Mouse (Mus musculus): Measurements from ENCODE around the gene Slc7a1. TPM values are rescaled to one million over a fixed set of nuclear protein-coding genes. Genes with fewer than 3 reads are reported as not detected.

Gene Slc7a1
- total RNA-seq (2012; rRNA removed) = 64.1 and 90.2 TPM in 2 replicates
- 100 to 1,000 TPM in 1 of 2 experiments, 10 to 100 TPM in 1; 80.9 to 133 TPM for polyA plus RNA-seq (2012; ENCODE audit: insufficient read depth in 1 of 2, insufficient read length in 2 of 2, low read depth in 1 of 2, low replicate concordance in 2 of 2, missing spikeins in 1 of 2)

GRCm38 (mm10) chr5:148399660-148400443, at the start of gene Slc7a1:
Gene Slc7a1 (minus strand): TSS chr5:148399904.
- peak; percentile 94 for DNase-seq (ENCODE audit: low read depth, low spot score)
- Histone ChIP-seq H3K4me1 (ENCODE audit: control insufficient read depth in 1 of 2, insufficient read depth in 2 of 2, low read length in 2 of 2) (peaks cover 8 to 15% of the 10 kb centered on the region in 2 experiments; a peak in 3 of 4 replicates), H3K9ac (ENCODE audit: control insufficient read depth, low read depth, low read length, poor library complexity, severe bottlenecking) (peak within 1 kb of the TSS; percentile 87), H3K79me2 (ENCODE audit: control insufficient read depth, insufficient read depth, low read length, poor library complexity) (peaks cover 46% of the 10 kb centered on the region), H3K27ac (ENCODE audit: control insufficient read depth, low read depth, low read length) (peak within 1 kb of the TSS; percentile 83), H3K36me3 (ENCODE audit: control insufficient read depth in 1 of 2, insufficient read depth in 2 of 2, low read length in 2 of 2) (peaks cover 7 to 24% of the 10 kb centered on the region in 2 experiments), H3K4me3 (ENCODE audit: control insufficient read depth in 1 of 2, insufficient read depth in 1 of 2, low read depth in 2 of 2, low read length in 2 of 2) (peak within 1 kb of the TSS; percentile 72 to 99), H3K9me3 (replicated peaks; ENCODE audit: insufficient read depth, low read length) (no peaks in the 10 kb centered on the region), H3K27me3 (ENCODE audit: control insufficient read depth in 1 of 2, insufficient read depth in 2 of 2, low read length in 2 of 2) (no peaks in the 10 kb centered on the region)
- no peak for TF ChIP-seq MYC (IDR thresholded peaks at IDR 0.05; ENCODE audit: low read depth, low read length)
- TF ChIP-seq MEF2A (IDR thresholded peaks at IDR 0.05; ENCODE audit: extremely low read depth, insufficient replicate concordance, low read depth, low read length, poor library complexity, severe bottlenecking) = no peak
- TF ChIP-seq HCFC1 (IDR thresholded peaks at IDR 0.05; ENCODE audit: low read depth, low read length) = peak; percentile 61; the same call in 1 of the 2 replicates
- peak; percentile 51 for TF ChIP-seq SIN3A (IDR thresholded peaks at IDR 0.05; ENCODE audit: low read length)
- TF ChIP-seq ZMIZ1 (IDR thresholded peaks at IDR 0.05; ENCODE audit: low read depth, low read length) = no peak
- TF ChIP-seq RAD21 (IDR thresholded peaks at IDR 0.05; ENCODE audit: low read depth, low read length) = no peak
- peak; percentile 84 for TF ChIP-seq MAX (IDR thresholded peaks at IDR 0.05; ENCODE audit: low read length)
- peak; percentile 81; the same call in 1 of the 2 replicates for TF ChIP-seq POLR2AphosphoS2 (IDR thresholded peaks at IDR 0.05; ENCODE audit: low read length)
- TF ChIP-seq CHD2 (IDR thresholded peaks at IDR 0.05; ENCODE audit: low read length) = no peak
- 0 out of 2 replicates have a peak, but pooled peaks have one; percentile 73 for TF ChIP-seq POLR2AphosphoS5 (IDR thresholded peaks at IDR 0.05; ENCODE audit: borderline replicate concordance, low read depth, low read length)
- TF ChIP-seq CHD1 (IDR thresholded peaks at IDR 0.05; ENCODE audit: low read depth, low read length) = peak; percentile 54; the same call in 1 of the 2 replicates
- no peak for TF ChIP-seq CTCF (IDR thresholded peaks at IDR 0.05 in 2 of 3, conservative IDR thresholded peaks at IDR 0.05 in 1 of 3; ENCODE audit: control insufficient read depth in 1 of 3, insufficient read depth in 1 of 3, low read depth in 2 of 3, low read length in 3 of 3, poor library complexity in 1 of 3, severe bottlenecking in 1 of 3)
- TF ChIP-seq KAT2A (conservative IDR thresholded peaks at IDR 0.05; ENCODE audit: low read depth, low read length) = no peak; the same call in 1 of the 2 replicates
- no peak for TF ChIP-seq BHLHE40 (IDR thresholded peaks at IDR 0.05; ENCODE audit: borderline replicate concordance, low read depth, low read length)
- TF ChIP-seq TCF12 (IDR thresholded peaks at IDR 0.05; ENCODE audit: low read depth, low read length) = 0 out of 2 replicates have a peak, but pooled peaks have one; percentile 53
- TF ChIP-seq EP300 (IDR thresholded peaks at IDR 0.05; ENCODE audit: low read depth in 1 of 2, low read length in 2 of 2) = no peak
- no peak for TF ChIP-seq MAFK (IDR thresholded peaks at IDR 0.05; ENCODE audit: borderline replicate concordance, low read depth, low read length)
- TF ChIP-seq TBP (IDR thresholded peaks at IDR 0.05; ENCODE audit: low read depth, low read length) = no peak; the same call in 1 of the 2 replicates
- no peak for TF ChIP-seq ZC3H11A (IDR thresholded peaks at IDR 0.05; ENCODE audit: low read depth, low read length)
- peak; percentile 90 for TF ChIP-seq NELFE (IDR thresholded peaks at IDR 0.05; ENCODE audit: low read depth, low read length)
- 0 out of 2 replicates have a peak, but pooled peaks have one; percentile 74 for TF ChIP-seq E2F4 (IDR thresholded peaks at IDR 0.05; ENCODE audit: borderline replicate concordance, low read depth, low read length)
- no peak for TF ChIP-seq SMC3 (IDR thresholded peaks at IDR 0.05; ENCODE audit: low read depth, low read length)
- no peak for TF ChIP-seq MYB (IDR thresholded peaks at IDR 0.05; ENCODE audit: low read depth, low read length)
- TF ChIP-seq GABPA (IDR thresholded peaks at IDR 0.05; ENCODE audit: low read depth, low read length) = no peak
- TF ChIP-seq ELF1 (IDR thresholded peaks at IDR 0.05; ENCODE audit: low read depth, low read length) = no peak
- TF ChIP-seq NRF1 (IDR thresholded peaks at IDR 0.05; ENCODE audit: insufficient read depth, low read depth, low read length, poor library complexity, severe bottlenecking) = peak; percentile 47; the same call in 1 of the 2 replicates
- TF ChIP-seq ZKSCAN1 (IDR thresholded peaks at IDR 0.05; ENCODE audit: low read depth, low read length) = no peak
- TF ChIP-seq TAL1 (IDR thresholded peaks at IDR 0.05; ENCODE audit: low read length) = no peak
- no peak for TF ChIP-seq MXI1 (IDR thresholded peaks at IDR 0.05; ENCODE audit: low read depth, low read length)
- no peak for TF ChIP-seq JUND (IDR thresholded peaks at IDR 0.05; ENCODE audit: low read depth, low read length)
- peak; percentile 69 for TF ChIP-seq ZNF384 (IDR thresholded peaks at IDR 0.05; ENCODE audit: low read depth, low read length)
- no peak for TF ChIP-seq MAZ (IDR thresholded peaks at IDR 0.05; ENCODE audit: low read depth, low read length)
- peak; percentile 1; the same call in 1 of the 2 replicates for TF ChIP-seq RCOR1 (IDR thresholded peaks at IDR 0.05; ENCODE audit: low read depth, low read length)
- TF ChIP-seq UBTF (IDR thresholded peaks at IDR 0.05; ENCODE audit: borderline replicate concordance, insufficient read depth, low read depth, low read length) = no peak
- 0 out of 2 replicates have a peak, but pooled peaks have one; percentile 17 for TF ChIP-seq USF1 (IDR thresholded peaks at IDR 0.05; ENCODE audit: low read depth, low read length)

Data from MEL (cell line).